Mouse (Mus musculus): Measurements from ENCODE around the gene Rapgef2.
"Not testable (repeated sequence)": the region's sequence is repeated elsewhere in the genome, so short reads cannot be mapped to it uniquely, and the experiment has no call there.

Rapgef2 gene

GRCm38 (mm10) chr3:79233478-79234415 is 52.6 kb downstream of the Rapgef2 start:
- peak; percentile 100 for DNase-seq (ENCODE audit: low read depth)

- no peak for DNase-seq (ENCODE audit: low read depth)
These were observed 55.6 kb downstream of the Rapgef2 start for GRCm38 (mm10) chr3:79230718-79231117.

DNA sequence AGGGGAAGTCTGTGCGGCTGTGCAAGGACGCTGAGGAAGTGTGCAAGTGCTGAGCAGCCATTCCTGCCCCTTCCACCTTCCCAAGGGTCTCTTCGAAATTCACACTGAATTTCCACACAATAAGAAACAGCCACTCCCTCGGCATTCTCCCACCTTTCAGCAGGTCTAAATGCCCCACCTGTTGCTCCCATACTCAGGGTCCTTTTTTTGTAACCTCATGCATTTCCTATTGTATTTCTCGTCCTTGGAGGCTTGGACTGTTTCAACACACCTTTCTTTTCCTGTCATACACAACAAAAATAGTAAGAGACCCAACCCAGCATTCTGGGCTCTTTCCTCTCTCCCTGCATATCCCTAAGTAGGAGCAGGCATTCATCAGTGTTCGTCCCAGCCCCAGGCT is 56.8 kb downstream of the Rapgef2 start:
- DNase-seq (ENCODE audit: low read depth): no peak

GRCm38 (mm10) chr3:79228304-79228703 is 58.0 kb downstream of the Rapgef2 start:
- DNase-seq (ENCODE audit: low read depth): no peak

- DNase-seq (ENCODE audit: low read depth): peak; percentile 52
These were observed 58.8 kb downstream of the Rapgef2 start for GRCm38 (mm10) chr3:79227356-79228088.

DNA sequence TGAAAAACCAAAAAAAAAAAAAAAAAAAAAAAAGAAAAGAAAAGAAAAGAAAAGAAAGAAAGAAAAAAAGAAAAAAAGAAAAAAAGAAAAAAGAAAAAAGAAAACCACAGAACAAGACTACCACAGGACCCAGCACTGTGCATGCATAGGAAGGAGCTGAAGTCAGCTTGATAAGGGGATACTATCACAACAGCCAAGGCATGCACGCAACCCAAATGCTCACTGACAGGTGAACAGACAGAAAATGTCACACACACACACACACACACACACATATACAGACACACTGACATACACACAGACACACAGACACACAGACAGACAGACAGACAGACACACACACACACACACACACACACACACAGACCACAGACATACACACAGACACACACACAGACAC is 59.5 kb downstream of the Rapgef2 start:
- not testable (repeated sequence) for DNase-seq (ENCODE audit: low read depth)

DNA sequence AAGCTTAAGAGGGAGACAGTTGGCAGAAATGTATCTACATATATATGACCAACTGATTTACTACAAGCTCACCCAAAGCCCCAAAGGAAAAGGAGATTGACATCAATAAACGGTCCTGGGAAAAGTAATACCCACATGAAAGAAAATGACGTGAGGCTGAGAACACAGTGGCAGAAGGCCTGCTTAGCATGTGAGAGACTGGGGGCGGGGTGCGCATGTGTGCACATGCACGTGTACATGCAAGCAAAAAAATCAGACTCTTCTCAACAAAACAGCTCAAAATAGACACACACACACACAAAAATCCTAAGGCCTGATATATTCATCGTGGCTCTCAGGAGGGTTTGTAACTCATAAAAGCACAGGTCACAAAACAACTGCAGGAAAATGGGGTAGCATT is 60.4 kb downstream of the Rapgef2 start:
- no peak for DNase-seq (ENCODE audit: low read depth)

- DNase-seq (ENCODE audit: low read depth): no peak
These were observed 62.0 kb downstream of the Rapgef2 start for GRCm38 (mm10) chr3:79224352-79224751.

- DNase-seq (ENCODE audit: low read depth): no peak
These were observed 63.0 kb downstream of the Rapgef2 start for GRCm38 (mm10) chr3:79223281-79223680.

- DNase-seq (ENCODE audit: low read depth): no peak
These were observed 63.9 kb downstream of the Rapgef2 start for GRCm38 (mm10) chr3:79222192-79222960.

DNA sequence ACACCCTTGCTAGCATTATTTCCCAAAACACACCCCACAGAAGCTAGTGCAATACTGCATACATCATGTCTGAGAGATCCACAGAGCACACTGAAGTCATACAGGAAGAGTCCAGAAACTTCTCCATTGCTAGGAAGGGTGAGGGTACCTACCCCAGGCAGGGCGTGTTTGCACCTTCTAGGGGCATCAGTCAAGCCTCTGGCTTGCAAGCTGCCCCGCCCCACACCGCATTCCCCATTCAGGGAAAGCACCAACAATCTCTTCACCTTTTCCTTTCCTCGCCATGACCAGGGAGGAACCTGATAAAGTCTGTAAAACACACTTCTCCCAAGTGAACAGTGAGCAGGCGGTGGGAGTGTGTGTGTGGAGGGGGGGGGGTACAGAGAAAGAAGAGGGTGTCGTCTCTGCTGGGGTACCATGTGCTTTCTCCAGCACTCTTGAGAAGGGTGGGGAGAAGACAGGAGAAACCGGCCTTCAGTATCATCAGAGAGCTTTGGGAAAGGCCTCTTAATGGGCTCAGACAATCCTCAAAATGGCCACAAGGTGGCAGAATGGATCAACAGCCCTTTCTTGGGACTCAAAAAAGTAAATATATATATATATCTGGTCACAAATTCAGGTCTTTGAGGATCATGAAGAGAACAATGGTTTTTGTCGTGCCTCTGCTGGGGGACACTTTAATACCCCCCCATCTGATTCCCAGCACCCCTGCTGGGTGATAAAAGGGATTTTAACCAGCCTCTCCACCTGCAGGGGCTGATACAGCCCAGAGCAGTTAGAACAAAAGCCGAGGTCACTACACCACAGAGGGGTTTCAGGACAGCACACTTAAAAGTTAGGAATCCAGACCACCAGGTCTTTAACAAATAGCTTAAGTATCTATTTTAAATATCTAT is 64.8 kb downstream of the Rapgef2 start:
- peak; percentile 82 for DNase-seq (ENCODE audit: low read depth)

DNA sequence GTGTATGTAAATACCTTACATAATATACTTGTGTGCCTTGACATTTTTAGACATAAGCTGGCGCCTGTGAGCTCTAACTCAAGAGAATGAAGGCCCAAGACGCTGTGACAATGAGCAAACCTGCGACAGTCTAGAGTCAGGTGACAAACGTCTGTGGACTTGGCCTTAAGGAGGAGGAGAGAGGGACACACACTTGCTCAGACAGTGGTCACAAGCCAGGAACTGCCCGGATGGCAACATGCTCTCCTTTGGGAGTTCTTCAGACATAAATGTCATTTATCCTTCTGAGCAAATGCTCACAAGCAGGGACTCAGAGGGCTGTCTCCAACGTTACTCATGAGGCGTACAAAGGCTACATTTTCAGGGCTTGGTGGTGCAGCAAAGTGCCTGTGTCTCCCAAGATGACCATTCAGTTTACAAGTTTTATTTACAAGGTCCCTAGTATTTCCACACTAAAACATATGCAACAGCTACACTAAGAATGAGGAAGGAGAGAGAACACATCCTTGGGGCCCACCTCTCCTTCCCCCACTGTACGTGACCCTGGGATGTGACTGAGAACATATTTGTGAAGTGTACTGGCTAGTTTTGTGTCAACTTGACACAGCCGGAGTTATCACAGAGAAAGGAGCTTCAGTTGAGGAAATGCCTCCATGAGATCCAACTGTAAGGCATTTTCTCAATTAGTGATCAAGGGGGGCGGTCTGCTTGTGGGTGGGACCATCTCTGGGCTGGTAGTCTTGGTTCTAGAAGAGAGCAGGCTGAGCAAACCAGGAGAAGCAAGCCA is 67.0 kb downstream of the Rapgef2 start:
- no peak for DNase-seq (ENCODE audit: low read depth)

DNA sequence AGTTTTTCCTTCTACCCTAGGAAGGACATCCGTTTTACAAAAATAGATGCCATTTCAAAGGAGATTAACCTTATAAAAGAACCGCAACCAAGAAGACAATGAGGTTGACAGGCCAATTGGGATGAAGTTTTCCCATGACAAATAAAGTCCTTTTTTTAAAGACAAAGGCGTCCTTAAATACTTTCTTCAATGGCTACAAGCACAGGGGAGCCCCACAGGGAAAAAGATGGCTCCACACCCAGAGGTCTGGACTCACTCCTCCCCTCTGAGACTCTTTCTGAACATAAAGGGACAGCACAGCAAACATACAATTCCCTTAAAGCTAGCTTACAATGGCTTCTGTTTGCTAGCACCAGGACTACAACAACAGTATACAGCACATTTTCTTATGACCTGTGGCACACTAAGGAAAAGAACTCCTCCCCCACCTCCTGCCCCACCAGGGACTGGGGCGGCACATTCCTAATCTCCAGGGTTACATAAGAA is 67.7 kb downstream of the Rapgef2 start:
- DNase-seq (ENCODE audit: low read depth): no peak

DNA sequence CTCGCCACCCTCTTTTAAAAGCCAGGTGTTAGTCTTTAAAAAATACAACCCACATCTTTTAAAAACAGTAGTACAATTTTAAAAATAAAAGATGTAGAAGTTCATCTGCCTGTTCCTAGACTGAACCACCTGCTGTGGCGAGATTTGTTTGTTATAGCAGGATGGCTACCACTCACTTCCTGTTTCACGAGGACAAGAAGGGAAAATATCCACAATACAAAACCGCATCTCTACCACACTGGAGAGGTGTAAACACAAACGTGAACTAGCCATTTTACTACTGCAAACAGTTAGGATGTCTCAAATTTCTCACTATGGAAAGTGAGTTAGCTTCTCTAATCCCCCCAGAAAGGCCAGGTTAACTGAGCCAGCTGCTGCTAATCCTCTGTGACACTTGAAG is 76.1 kb downstream of the Rapgef2 start:
- DNase-seq (ENCODE audit: low read depth): peak; percentile 55

DNA sequence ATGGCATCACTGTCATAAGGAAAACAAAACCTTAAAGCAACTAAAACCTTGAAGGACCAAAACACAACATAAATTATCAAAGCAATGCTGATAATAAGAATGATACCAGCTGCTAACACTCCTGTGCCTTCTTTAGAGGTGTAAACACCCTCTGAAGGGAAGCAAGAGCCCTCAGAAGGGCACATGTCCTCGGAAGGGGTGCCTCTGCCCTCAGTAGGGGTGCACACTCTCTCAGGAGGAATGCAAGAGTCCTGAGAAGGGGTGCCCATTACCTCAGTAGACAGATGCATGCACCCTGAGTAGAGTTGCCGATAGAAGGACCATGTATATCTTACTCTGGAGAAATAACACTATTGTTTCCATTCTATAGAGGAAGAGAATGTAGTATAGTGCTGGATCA is 79.1 kb downstream of the Rapgef2 start:
- no peak for DNase-seq (ENCODE audit: low read depth)

GRCm38 (mm10) chr3:79206524-79206923 is 79.8 kb downstream of the Rapgef2 start:
- DNase-seq (ENCODE audit: low read depth): no peak

- no peak for DNase-seq (ENCODE audit: low read depth)
These were observed 80.3 kb downstream of the Rapgef2 start for GRCm38 (mm10) chr3:79205981-79206380.

DNA sequence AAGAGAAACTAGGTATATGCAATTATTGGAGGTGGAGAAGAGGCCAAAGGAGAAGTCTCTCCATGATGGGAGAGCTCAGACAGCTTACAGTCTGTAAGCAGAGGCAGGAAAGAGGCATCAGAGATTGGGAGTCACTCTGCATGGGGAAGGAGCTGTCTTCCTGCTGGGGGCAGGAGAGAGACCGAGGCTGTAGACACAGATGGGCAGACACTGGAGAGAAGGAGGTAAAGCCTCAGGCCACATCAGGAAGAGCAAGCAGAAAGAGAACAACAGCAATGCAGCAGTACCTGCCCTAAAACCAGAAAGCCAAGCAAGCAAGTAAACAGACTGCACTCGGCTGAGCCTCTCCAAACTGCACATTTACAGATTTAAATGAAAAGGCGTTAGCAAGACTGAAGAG is 81.2 kb downstream of the Rapgef2 start:
- DNase-seq (ENCODE audit: low read depth): no peak

DNA sequence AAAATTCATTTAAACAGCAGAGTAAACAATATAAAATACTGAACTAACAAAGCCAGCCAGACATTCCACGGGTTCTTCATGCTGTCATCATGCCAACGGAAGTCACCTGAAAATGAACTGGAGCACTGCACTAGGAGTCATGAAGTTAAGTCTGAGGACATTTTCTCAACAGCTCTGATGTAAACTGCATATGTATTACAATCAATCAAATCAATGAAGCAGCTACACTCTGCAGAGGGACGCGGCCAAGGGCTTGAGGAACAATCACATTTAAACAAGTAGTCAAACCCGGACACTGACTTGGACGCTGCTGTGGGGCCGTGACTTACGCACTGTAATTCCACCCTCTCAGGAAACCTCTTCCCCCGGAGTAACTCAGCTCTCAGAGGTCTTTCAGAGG is 82.1 kb downstream of the Rapgef2 start:
- no peak for DNase-seq (ENCODE audit: low read depth)

- DNase-seq (ENCODE audit: low read depth): no peak
These were observed 82.5 kb downstream of the Rapgef2 start for GRCm38 (mm10) chr3:79203821-79204220.
